Mouse (Mus musculus): ENCODE measurements around the gene Mknk2.

DNA sequence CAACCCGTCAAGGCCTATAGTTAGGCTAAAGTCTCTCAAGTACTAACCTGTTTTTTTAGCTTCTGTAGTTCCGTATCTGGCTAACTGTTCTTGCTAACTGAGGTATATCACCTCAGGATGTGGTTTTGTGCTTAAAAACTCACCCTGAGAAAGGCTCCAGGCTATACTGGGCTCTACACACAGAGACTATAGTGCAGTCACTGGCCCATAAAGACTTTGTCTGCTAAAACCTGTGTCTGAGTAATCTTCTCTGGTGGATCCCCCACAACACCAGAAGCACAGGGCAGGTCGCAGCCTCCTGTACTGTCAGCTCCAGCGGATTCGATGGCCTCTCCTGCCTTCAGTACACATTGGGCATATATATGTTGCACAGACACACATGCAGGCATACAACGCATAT is 4.1 kb upstream of the Mknk2 start:
- no peak for TF ChIP-seq CTCF (IDR thresholded peaks at IDR 0.05; ENCODE audit: borderline replicate concordance, insufficient read depth, low read depth, low read length)
- TF ChIP-seq POLR2A (IDR thresholded peaks at IDR 0.05; ENCODE audit: borderline replicate concordance, insufficient read depth, low read length) = no peak

All from cerebellum, adult 2 months (tissue).